Mouse (Mus musculus) thymus, adult 18-20 months (tissue): ENCODE measurements at regions not wholly inside any gene's neighbourhood (a gene's known extent, or its start where the extent isn't known, plus 50 kb on each side); places are given as distances from the start of the nearest gene placed in this dataset.
A peak's percentile ranks its signal among the peaks of the same experiment; 100 is the strongest.

Experiments used
- DNase-seq, 2 experiments: peaks; one replicate each; pipeline ENCODE4 v3.0.0; 2022; ENCODE audit warnings: mixed read lengths in 2 of 2

GRCm38 (mm10) chr5:133189798-133190571 lies 646.8 kb upstream of the Auts2 start:
- no peak for DNase-seq

- DNase-seq = no peak
These were observed 632.5 kb upstream of the Auts2 start for GRCm38 (mm10) chr5:133175636-133176035.

GRCm38 (mm10) chr5:133173155-133173723 lies 630.1 kb upstream of the Auts2 start:
- DNase-seq = peak in 1 of 2 experiments; percentile 4

DNA sequence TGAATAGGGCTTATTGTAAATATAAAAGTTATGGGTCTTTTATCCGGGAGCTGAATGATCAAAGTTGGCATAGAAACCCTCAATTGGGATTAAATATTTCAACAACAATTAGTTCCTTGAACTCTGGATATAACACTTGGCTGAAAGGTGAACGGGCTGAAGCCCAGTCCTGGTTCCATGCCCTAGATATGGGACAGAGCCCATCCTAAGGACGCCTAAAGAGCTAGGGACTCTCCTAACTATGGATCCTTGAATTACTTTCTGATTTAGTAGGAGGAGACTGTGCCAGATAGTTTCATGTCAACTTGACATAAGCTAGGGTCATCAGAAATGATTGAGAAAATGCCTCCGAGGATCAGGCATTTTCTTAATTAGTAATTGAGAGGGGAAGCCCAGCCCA lies 629.5 kb upstream of the Auts2 start:
- no peak for DNase-seq

- DNase-seq = no peak
These were observed 628.1 kb upstream of the Auts2 start for GRCm38 (mm10) chr5:133171266-133171665.

DNA sequence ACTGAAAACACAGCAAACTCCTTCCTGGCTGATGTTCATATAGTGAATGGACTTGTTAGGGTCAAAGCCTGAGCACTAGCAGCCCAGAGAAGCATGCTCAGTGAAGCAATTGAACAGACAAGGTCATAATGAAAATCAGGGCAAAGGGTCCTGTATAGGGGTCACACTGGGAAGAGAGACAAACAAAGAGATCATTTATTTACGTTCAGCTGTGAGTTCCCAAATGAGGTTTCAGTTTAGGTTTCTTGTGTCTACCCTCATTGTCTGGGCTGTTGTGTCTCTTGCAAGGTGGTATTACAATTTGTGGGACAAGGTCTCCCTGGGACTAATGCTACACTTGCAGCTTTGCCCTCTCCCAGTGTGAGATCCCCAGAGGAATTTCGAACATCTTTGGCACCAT lies 624.4 kb upstream of the Auts2 start:
- DNase-seq = no peak

DNA sequence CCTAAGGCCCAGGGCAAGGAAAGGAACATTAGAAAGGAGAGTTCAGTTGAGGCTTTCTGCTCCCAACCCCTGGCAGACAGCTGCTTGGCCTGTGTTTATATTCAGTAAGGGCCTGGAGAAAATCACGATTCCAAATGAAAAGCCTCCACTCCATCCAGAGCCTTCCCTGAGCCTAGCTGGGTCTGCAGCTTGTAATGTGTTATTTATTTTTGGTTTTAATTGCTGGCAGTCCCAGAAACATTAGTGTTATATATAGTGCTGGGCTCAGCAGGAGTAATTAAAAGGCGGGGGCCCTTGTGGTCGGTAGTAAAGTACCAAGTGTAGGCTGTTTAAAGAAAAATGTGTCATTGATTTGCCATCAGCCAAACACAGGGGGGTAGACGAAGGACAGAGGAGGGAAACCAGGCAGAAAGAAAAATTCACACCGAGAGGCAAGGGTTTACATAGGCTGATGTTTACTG lies 623.9 kb upstream of the Auts2 start:
- DNase-seq = no peak

GRCm38 (mm10) chr5:133156115-133156857 lies 613.1 kb upstream of the Auts2 start:
- no peak for DNase-seq

DNA sequence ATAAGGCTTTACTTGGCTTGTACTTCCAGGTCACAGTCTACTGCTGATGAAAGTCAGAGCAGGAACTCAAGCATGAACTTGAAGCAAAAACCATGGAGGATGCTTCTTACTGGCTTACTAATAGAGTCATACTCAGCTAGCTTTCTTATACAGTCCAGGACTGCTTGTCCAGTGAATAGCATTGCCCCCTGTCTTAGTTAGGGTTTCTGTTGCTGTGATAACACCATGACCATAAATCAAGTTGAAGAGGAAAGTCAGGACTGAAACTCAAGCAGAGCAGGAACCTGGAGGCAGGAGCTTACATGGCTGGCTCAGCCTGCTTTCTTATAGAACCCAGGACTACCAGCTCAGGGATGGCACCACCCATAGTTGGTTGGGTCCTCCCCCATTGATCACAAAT lies 602.9 kb upstream of the Auts2 start:
- no peak for DNase-seq

- DNase-seq = no peak
These were observed 600.5 kb upstream of the Auts2 start for GRCm38 (mm10) chr5:133143679-133144078.

GRCm38 (mm10) chr5:133142401-133143115 lies 599.4 kb upstream of the Auts2 start:
- no peak for DNase-seq

DNA sequence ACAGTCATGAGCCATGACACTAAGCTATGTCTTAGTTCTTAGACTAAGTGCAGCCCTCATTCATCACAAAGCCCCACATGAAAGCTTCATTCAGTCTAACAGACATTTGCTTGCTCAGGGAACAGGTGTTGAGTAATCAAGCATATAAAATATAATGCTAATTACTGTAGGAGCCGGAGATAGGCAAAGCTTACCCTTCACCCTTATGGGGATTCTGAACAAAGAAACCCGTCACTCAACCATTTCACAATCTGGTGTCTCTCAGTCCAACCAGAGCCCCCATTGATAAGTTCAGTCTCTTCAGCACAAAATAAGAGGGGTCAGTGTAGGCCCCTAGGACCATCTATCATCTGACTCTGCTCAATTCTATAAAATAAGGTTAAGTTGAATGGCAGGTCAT lies 587.9 kb upstream of the Auts2 start:
- no peak for DNase-seq

DNA sequence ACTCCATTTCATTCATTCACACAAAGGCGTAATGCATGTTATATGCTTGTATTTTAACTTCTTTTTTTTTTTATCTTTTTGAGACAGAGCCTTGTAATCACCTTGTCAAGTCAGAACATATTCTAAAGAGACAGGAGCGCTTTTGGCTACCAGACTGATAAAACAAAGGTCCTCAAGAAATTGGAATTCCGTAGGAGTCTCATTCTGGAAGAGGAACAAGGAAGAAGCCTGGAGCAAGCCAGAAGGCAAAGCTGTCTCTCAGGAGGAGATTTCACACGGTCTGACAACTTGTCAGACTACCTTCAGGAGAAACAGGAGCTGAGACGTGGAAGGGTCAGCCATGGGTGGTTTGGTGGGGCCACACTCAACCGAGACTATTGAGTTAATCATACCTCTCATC lies 587.2 kb upstream of the Auts2 start:
- no peak for DNase-seq

DNA sequence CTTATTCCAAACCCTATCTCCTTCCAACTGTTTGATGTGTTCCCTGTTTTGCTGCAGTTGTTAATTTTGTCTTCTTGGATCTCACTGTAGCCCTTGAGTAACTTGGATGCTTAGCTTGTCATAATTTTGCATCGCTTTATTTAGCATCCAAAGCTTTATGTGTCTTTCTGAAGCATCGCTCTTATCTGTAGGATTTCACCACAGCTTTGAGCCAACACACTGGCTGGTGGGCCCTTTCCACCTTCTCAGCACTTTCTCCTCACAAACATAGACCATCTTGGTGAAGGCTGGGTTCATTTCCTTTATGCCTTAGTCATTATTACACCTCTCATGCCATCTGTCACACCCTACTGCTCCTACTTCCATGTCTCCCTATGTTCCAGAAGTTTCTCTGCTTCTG lies 581.1 kb upstream of the Auts2 start:
- DNase-seq = no peak

- no peak for DNase-seq
These were observed 570.8 kb upstream of the Auts2 start for GRCm38 (mm10) chr5:133113946-133114345.

DNA sequence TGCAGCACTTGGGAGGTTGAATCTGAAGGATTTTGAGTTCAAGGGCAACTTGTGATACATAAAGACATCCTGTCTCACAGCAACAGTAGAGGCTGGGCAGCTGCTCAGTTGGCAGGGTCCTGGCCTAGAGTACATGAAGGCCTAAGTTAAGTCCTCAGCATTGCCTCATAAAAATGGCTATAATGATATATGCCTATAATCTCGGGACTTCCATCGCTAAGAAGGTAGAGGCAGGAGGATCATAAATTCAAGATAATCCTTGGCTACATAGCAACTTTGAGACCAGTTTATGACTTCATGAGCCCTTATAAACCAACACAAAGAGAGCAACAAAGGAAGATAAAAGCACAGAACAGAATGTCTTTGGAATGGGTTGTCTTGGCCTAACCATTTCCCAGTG lies 570.0 kb upstream of the Auts2 start:
- no peak for DNase-seq

- no peak for DNase-seq
These were observed 563.7 kb upstream of the Auts2 start for GRCm38 (mm10) chr5:133106691-133107354.

- no peak for DNase-seq
These were observed 553.2 kb upstream of the Auts2 start for GRCm38 (mm10) chr5:133096340-133096739.

DNA sequence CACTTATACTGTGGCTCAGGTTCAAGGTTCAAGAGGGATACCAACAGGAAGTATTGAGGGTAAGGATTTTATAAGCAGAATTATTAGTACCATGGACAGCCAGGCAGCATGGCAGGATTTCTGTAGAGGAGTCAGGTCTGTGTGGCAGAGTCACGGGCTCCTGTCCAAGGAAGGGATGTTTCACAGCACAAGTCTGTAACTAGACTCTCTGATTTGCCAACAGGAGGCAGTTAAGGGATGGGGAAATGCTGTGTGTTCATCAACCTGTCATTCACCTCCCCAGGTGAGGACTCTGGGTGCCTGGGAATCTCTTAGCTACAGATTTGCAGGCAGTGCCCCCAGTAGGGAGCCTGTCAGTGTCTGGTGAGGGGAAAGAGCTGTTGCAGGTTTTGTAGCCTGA lies 541.7 kb upstream of the Auts2 start:
- DNase-seq = no peak

DNA sequence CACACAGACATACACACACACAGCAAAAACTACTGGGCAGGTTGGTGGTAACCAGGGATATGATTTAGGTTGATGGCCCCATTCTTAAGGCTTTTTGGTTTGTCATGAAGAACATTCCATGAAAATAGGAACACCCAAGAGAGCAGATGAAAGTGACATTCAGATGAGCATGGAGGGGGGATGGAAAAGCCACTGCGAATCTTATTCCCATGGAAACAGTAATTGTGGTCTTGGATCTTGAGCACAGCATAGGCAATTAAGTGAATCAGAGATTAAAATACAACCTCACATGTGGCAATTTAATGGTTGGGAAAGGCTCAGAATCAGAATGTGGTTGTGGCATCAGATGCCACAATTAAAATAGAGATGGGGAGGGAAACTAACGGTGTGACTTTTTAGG lies 537.6 kb upstream of the Auts2 start:
- no peak for DNase-seq

DNA sequence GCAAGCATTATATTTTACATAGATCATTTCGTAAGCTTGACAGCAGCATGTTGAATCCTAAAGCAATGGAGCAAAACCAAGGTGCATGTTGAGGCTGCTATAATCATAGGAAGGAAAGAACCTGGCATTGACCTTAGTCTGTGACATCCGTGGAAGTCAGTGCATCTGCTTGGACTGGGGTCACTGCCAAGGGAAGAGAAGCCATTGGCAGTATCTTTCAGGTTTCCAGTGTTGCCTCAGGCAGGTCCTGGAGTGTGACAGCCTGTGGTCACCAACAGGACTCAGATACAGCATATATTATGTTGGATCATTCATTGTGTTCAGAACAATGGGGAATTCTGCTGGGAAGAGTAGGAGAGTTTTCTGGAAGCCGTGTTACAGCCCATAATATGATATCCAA lies 535.8 kb upstream of the Auts2 start:
- DNase-seq = no peak

DNA sequence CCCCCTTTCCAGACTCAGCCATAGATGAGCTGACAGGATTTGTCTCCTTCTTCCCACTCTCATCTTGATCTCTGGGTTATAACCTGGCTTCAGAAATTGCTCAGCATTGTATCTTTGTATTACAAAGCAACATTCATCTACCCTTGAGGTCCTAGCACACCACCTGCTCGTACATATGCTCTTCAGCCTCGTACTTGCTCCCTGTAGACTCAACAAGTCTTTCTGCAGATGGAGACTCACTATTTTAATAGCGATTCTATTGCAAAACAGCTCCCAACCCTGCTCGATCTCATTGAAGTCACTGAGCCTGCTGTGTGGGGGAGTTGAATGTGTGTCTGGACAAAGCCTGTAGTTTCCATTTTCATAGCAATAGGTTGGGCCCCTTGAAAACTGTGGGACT lies 535.2 kb upstream of the Auts2 start:
- no peak for DNase-seq

GRCm38 (mm10) chr5:133073317-133073716 lies 530.2 kb upstream of the Auts2 start:
- no peak for DNase-seq
